21 mouse cellular contexts compared by ENCODE assay signal in the genomic region with DNA sequence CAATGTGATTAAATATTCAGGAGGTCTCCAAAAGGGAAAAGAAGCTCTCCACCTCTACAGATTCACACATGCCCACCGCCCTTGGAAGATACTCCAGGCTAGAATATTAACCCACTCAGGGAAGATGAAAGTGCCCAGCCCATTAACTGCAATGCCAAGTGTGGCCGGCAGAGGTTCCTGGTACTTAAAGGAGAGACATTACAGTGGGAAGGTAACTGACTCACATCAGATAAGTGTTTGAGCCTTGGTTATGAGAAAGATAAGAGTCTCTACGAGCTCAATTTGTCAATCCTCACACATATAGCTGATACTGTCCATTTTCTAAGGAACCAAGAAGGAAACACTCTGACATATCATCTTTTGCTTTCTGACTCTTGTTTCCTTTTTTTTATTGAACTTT. TPM values are rescaled to one million over a fixed set of nuclear protein-coding genes. Genes with fewer than 3 reads are reported as not detected.
DNase-seq lines count a peak whose midpoint lies in the region; ATAC-seq and TF ChIP-seq lines count a peak whose summit lies in the region.
"Had no signal": no experiment of that assay in that cellular context is flagged by ENCODE, and none has a peak within 500 bp of the region (broad histone marks: within the 10 kb centered on the region; RNA-seq: fewer than 3 reads in every experiment).

No protein-coding gene starts in this region.

- no peaks in the 10 kb centered on the region for H3K27me3 ChIP-seq in liver, embryonic 14.5 days (ENCODE audit: control insufficient read depth, insufficient read depth, low read length)
- no peaks in the 10 kb centered on the region for H3K27me3 ChIP-seq in liver, embryonic 12.5 days (replicated peaks)
- no peaks in the 10 kb centered on the region for H3K27me3 ChIP-seq in cerebellum, adult 2 months (ENCODE audit: control insufficient read depth, insufficient read depth, low read length)
- H3K27me3 ChIP-seq: embryonic facial prominence, embryonic 15.5 days; limb, embryonic 15.5 days; neural tube, embryonic 15.5 days had no signal

- no peaks in the 10 kb centered on the region for H3K9me3 ChIP-seq in liver, embryonic 14.5 days (ENCODE audit: control insufficient read depth, low read length)
- H3K9me3 ChIP-seq in liver, embryonic 12.5 days (replicated peaks), result no peaks in the 10 kb centered on the region
- H3K9me3 ChIP-seq: embryonic facial prominence, embryonic 15.5 days; limb, embryonic 15.5 days; neural tube, embryonic 15.5 days had no signal

- H3K9ac ChIP-seq in liver, embryonic 14.5 days (replicated peaks), result no peak overlapping the region
- H3K9ac ChIP-seq in liver, embryonic 12.5 days, result no peak overlapping the region
- H3K9ac ChIP-seq: embryonic facial prominence, embryonic 15.5 days; limb, embryonic 15.5 days; neural tube, embryonic 15.5 days had no signal

- no peak overlapping the region for H3K27ac ChIP-seq in liver, embryonic 14.5 days
- no peak overlapping the region for H3K27ac ChIP-seq in liver, embryonic 12.5 days
- H3K27ac ChIP-seq in cerebellum, adult 2 months (ENCODE audit: insufficient read depth, low read length), result no peak overlapping the region
- H3K27ac ChIP-seq: embryonic facial prominence, embryonic 15.5 days; limb, embryonic 15.5 days; neural tube, embryonic 15.5 days had no signal

- 29% methylated on average over 3 of the region's 3 CpGs for WGBS in liver, embryonic 14.5 days (ENCODE audit: insufficient replicate concordance)
- 25% methylated on average over 3 of the region's 3 CpGs for WGBS in liver, embryonic 12.5 days (ENCODE audit: insufficient replicate concordance)
- 54% methylated on average over 3 of the region's 3 CpGs for WGBS in cerebellum, adult 2 months

- no peaks in the 10 kb centered on the region for H3K36me3 ChIP-seq in liver, embryonic 14.5 days (replicated peaks; ENCODE audit: control insufficient read depth, insufficient read depth, low read depth)
- no peaks in the 10 kb centered on the region for H3K36me3 ChIP-seq in liver, embryonic 12.5 days
- H3K36me3 ChIP-seq: embryonic facial prominence, embryonic 15.5 days; limb, embryonic 15.5 days; neural tube, embryonic 15.5 days had no signal

- H3K4me1 ChIP-seq in liver, embryonic 14.5 days (replicated peaks; ENCODE audit: control insufficient read depth in 2 of 2, insufficient read depth in 2 of 2, low read length in 1 of 2), result no peaks in the 10 kb centered on the region
- no peaks in the 10 kb centered on the region for H3K4me1 ChIP-seq in liver, embryonic 12.5 days
- no peaks in the 10 kb centered on the region for H3K4me1 ChIP-seq in cerebellum, adult 2 months (ENCODE audit: control insufficient read depth, insufficient read depth, low read length)
- H3K4me1 ChIP-seq: embryonic facial prominence, embryonic 15.5 days; limb, embryonic 15.5 days; neural tube, embryonic 15.5 days had no signal

- peak; percentile 3 for DNase-seq in adrenal gland, adult 2 months
- DNase-seq in adrenal gland, postnatal 14 days, result no peak
- no peak for DNase-seq in liver, embryonic 14.5 days (ENCODE audit: low read depth in 3 of 3, low spot score in 3 of 3)
- peak; percentile 33 for DNase-seq in ZHBTc4 (ENCODE audit: low read depth, low spot score)
- peak; percentile 23 for DNase-seq in thymus, postnatal 14 days
- DNase-seq in cerebellum, adult 2 months, result no peak
- DNase-seq in layer of hippocampus, postnatal 10 days (ENCODE audit: low spot score in 2 of 2), result no peak
- DNase-seq: B cell, adult 2 months; cerebellum, postnatal 14 days; heart, postnatal 4 days; layer of hippocampus, postnatal 36 days; lung, postnatal 36 days; right cerebral cortex, postnatal 25 days had no signal

- peak; percentile 19; the same call in 1 of the 2 replicates for TF ChIP-seq CTCF in liver, embryonic 14.5 days (IDR thresholded peaks at IDR 0.05; ENCODE audit: low read depth)
- TF ChIP-seq CTCF in cerebellum, adult 2 months (IDR thresholded peaks at IDR 0.05; ENCODE audit: borderline replicate concordance, insufficient read depth, low read depth, low read length), result no peak

- no peak for ATAC-seq in liver, embryonic 14.5 days (ENCODE audit: insufficient read depth)
- ATAC-seq in liver, embryonic 12.5 days, result no peak
- ATAC-seq: forebrain, embryonic 16.5 days had no signal

- TF ChIP-seq POLR2A in cerebellum, adult 2 months (IDR thresholded peaks at IDR 0.05; ENCODE audit: borderline replicate concordance, insufficient read depth, low read length), result no peak

- H3K4me3 ChIP-seq in liver, embryonic 14.5 days (ENCODE audit: insufficient read depth in 1 of 2, low read depth in 2 of 2, low read length in 2 of 2), result no peak overlapping the region
- H3K4me3 ChIP-seq in liver, embryonic 12.5 days, result no peak overlapping the region
- H3K4me3 ChIP-seq in cerebellum, adult 2 months (replicated peaks; ENCODE audit: insufficient read depth, low read depth, low read length), result no peak overlapping the region
- H3K4me3 ChIP-seq: embryonic facial prominence, embryonic 15.5 days; limb, embryonic 15.5 days; neural tube, embryonic 15.5 days had no signal

- H3K4me2 ChIP-seq in liver, embryonic 14.5 days (ENCODE audit: low read depth), result no peak overlapping the region
- no peak overlapping the region for H3K4me2 ChIP-seq in liver, embryonic 12.5 days
- H3K4me2 ChIP-seq: embryonic facial prominence, embryonic 15.5 days; limb, embryonic 15.5 days; neural tube, embryonic 15.5 days had no signal

- no peak for TF ChIP-seq EP300 in liver, embryonic 14.5 days (IDR thresholded peaks at IDR 0.05; ENCODE audit: low read depth)

RNA-seq across cellular contexts. Expression of a gene that starts 28.9 kb away (rescaled TPM):
- not detected for total RNA-seq in adrenal gland, adult 2 months (2021)
- polyA plus RNA-seq in adrenal gland, adult 2 months (2012; rRNA removed), result not detected in 2 replicates
- total RNA-seq in adrenal gland, postnatal 14 days (2021), result not detected in 2 replicates
- not detected in 2 replicates for polyA plus RNA-seq in liver, embryonic 14.5 days (2012; rRNA removed)
- not detected in 2 replicates for polyA plus RNA-seq in liver, embryonic 14.5 days (2014; fragmentation: Nextera tagmentation; extraction: Ambion mirVana)
- polyA plus RNA-seq in liver, embryonic 12.5 days (2016; fragmentation: Nextera tagmentation; extraction: Ambion mirVana), result not detected in 2 replicates
- not detected in 2 replicates for polyA plus RNA-seq in cerebellum, adult 2 months (2012; rRNA removed)
- not detected for total RNA-seq in layer of hippocampus, postnatal 10 days (2021)
- total RNA-seq: heart, postnatal 4 days; layer of hippocampus, postnatal 36 days; midbrain, postnatal 0 days had no signal
- polyA plus RNA-seq: embryonic facial prominence, embryonic 15.5 days; forebrain, embryonic 16.5 days; kidney, embryonic 14.5 days; limb, embryonic 15.5 days; midbrain, postnatal 0 days; neural tube, embryonic 15.5 days; stomach, embryonic 16.5 days had no signal

RNA-seq across cellular contexts. Expression of a gene that starts 45.5 kb away (rescaled TPM):
- total RNA-seq in adrenal gland, adult 2 months (2021), result not detected
- not detected in 2 replicates for polyA plus RNA-seq in adrenal gland, adult 2 months (2012; rRNA removed)
- total RNA-seq in adrenal gland, postnatal 14 days (2021), result not detected in 2 replicates
- polyA plus RNA-seq in liver, embryonic 14.5 days (2012; rRNA removed), result not detected in 2 replicates
- not detected in 2 replicates for polyA plus RNA-seq in liver, embryonic 14.5 days (2014; fragmentation: Nextera tagmentation; extraction: Ambion mirVana)
- polyA plus RNA-seq in liver, embryonic 12.5 days (2016; fragmentation: Nextera tagmentation; extraction: Ambion mirVana), result not detected in 2 replicates
- not detected in 2 replicates for polyA plus RNA-seq in cerebellum, adult 2 months (2012; rRNA removed)
- total RNA-seq in layer of hippocampus, postnatal 10 days (2021), result not detected
- total RNA-seq: heart, postnatal 4 days; layer of hippocampus, postnatal 36 days; midbrain, postnatal 0 days had no signal
- polyA plus RNA-seq: embryonic facial prominence, embryonic 15.5 days; forebrain, embryonic 16.5 days; kidney, embryonic 14.5 days; limb, embryonic 15.5 days; midbrain, postnatal 0 days; neural tube, embryonic 15.5 days; stomach, embryonic 16.5 days had no signal

RNA-seq across cellular contexts. Expression of a gene that starts 59.5 kb away (rescaled TPM):
- total RNA-seq in adrenal gland, adult 2 months (2021), result 100 to 1,000 TPM; 104 to 312 TPM
- polyA plus RNA-seq in adrenal gland, adult 2 months (2012; rRNA removed), result 78.8 and 113 TPM in 2 replicates
- 108 and 147 TPM in 2 replicates for total RNA-seq in adrenal gland, postnatal 14 days (2021)
- 4.0 and 4.7 TPM in 2 replicates for polyA plus RNA-seq in liver, embryonic 14.5 days (2012; rRNA removed)
- 5.6 and 6.3 TPM in 2 replicates for polyA plus RNA-seq in liver, embryonic 14.5 days (2014; fragmentation: Nextera tagmentation; extraction: Ambion mirVana)
- polyA plus RNA-seq in liver, embryonic 12.5 days (2016; fragmentation: Nextera tagmentation; extraction: Ambion mirVana), result 7.3 and 8.3 TPM in 2 replicates
- polyA plus RNA-seq in cerebellum, adult 2 months (2012; rRNA removed), result 28.8 and 30.5 TPM in 2 replicates
- total RNA-seq in layer of hippocampus, postnatal 10 days (2021), result 1 to 10 TPM; 7.1 to 8.5 TPM

Comparison
In these comparisons a context has a peak if more than half of its experiments do, and no peak if none do; other contexts are left out.
1. DNase-seq: peak in adrenal gland, adult 2 months (single experiment), ZHBTc4 (single experiment) and thymus, postnatal 14 days (single experiment); none in adrenal gland, postnatal 14 days (single experiment), liver, embryonic 14.5 days (0 of 3), cerebellum, adult 2 months (0 of 2) and layer of hippocampus, postnatal 10 days (0 of 2).